Mouse (Mus musculus): ENCODE measurements around the gene Scyl1.

GRCm38 (mm10) chr19:5756321-5756985, 14.8 kb downstream of the Scyl1 start:
- TF ChIP-seq ZNF384 (IDR thresholded peaks at IDR 0.05; ENCODE audit: low read depth, low read length) (no peak), CHD2 (IDR thresholded peaks at IDR 0.05; ENCODE audit: low read depth, low read length) (no peak), HCFC1 (IDR thresholded peaks at IDR 0.05; ENCODE audit: borderline replicate concordance, insufficient read depth, low read length) (no peak), MAFK (IDR thresholded peaks at IDR 0.05; ENCODE audit: insufficient read depth, low read depth, low read length) (no peak), ZC3H11A (IDR thresholded peaks at IDR 0.05; ENCODE audit: borderline replicate concordance, low read depth, low read length) (no peak)

Data from ES-E14 (cell line).